Mouse (Mus musculus): ENCODE results near the gene Ltbp1. TPM values are rescaled to one million over a fixed set of nuclear protein-coding genes. Genes with fewer than 3 reads are reported as not detected.

Gene Ltbp1
- polyA plus RNA-seq, 1 experiment from 2014 or later = 7.3 TPM

GRCm38 (mm10) chr17:75292986-75293385, 287.6 kb downstream of the Ltbp1 start:
- WGBS = 90% methylated on average over 3 of the region's 3 CpGs
- ATAC-seq (ENCODE audit: insufficient read depth, low FRiP score, low TSS enrichment) = no peak

GRCm38 (mm10) chr17:75293725-75294124, 288.4 kb downstream of the Ltbp1 start:
- Histone ChIP-seq H3K27me3 (ENCODE audit: control insufficient read depth, insufficient read depth, low read length) (no peaks in the 10 kb centered on the region), H3K4me3 (ENCODE audit: low read depth, low read length) (no peak overlapping the region), H3K9ac (ENCODE audit: low read length) (no peak overlapping the region), H3K4me2 (ENCODE audit: low read depth) (no peak overlapping the region), H3K4me1 (ENCODE audit: control insufficient read depth, insufficient read depth, low read length) (no peaks in the 10 kb centered on the region), H3K36me3 (ENCODE audit: control insufficient read depth, insufficient read depth, low read length) (no peaks in the 10 kb centered on the region), H3K27ac (ENCODE audit: low read depth, low read length) (no peak overlapping the region), H3K9me3 (ENCODE audit: control insufficient read depth, low read length) (no peaks in the 10 kb centered on the region)
- 77% methylated on average over 3 of the region's 3 CpGs for WGBS
- ATAC-seq (ENCODE audit: insufficient read depth, low FRiP score, low TSS enrichment) = no peak
- DNase-seq (ENCODE audit: low spot score) = no peak

More at GRCm38 (mm10) chr17:75292986-75293385, 287.6 kb downstream of the Ltbp1 start:
- H3K4me3 ChIP-seq (ENCODE audit: low read depth, low read length) = no peak overlapping the region
- H3K4me1 ChIP-seq (ENCODE audit: control insufficient read depth, insufficient read depth, low read length) = no peaks in the 10 kb centered on the region
- no peak for DNase-seq (ENCODE audit: low spot score)
- H3K9ac ChIP-seq (ENCODE audit: low read length) = no peak overlapping the region
- no peaks in the 10 kb centered on the region for H3K27me3 ChIP-seq (ENCODE audit: control insufficient read depth, insufficient read depth, low read length)
- H3K9me3 ChIP-seq (ENCODE audit: control insufficient read depth, low read length) = no peaks in the 10 kb centered on the region
- no peak overlapping the region for H3K4me2 ChIP-seq (ENCODE audit: low read depth)
- no peaks in the 10 kb centered on the region for H3K36me3 ChIP-seq (ENCODE audit: control insufficient read depth, insufficient read depth, low read length)
- no peak overlapping the region for H3K27ac ChIP-seq (ENCODE audit: low read depth, low read length)

GRCm38 (mm10) chr17:75300908-75301307, 295.5 kb downstream of the Ltbp1 start:
- ATAC-seq (ENCODE audit: insufficient read depth, low FRiP score, low TSS enrichment) (no peak), DNase-seq (ENCODE audit: low spot score) (no peak)
- no peaks in the 10 kb centered on the region for H3K9me3 ChIP-seq (ENCODE audit: control insufficient read depth, low read length)
- no peaks in the 10 kb centered on the region for H3K27me3 ChIP-seq (ENCODE audit: control insufficient read depth, insufficient read depth, low read length)
- H3K4me2 ChIP-seq (ENCODE audit: low read depth) = no peak overlapping the region
- no peak overlapping the region for H3K9ac ChIP-seq (ENCODE audit: low read length)
- no peak overlapping the region for H3K4me3 ChIP-seq (ENCODE audit: low read depth, low read length)
- H3K4me1 ChIP-seq (ENCODE audit: control insufficient read depth, insufficient read depth, low read length) = no peaks in the 10 kb centered on the region
- H3K36me3 ChIP-seq (ENCODE audit: control insufficient read depth, insufficient read depth, low read length) = no peaks in the 10 kb centered on the region
- H3K27ac ChIP-seq (ENCODE audit: low read depth, low read length) = no peak overlapping the region
- 83% methylated on average over 4 of the region's 4 CpGs for WGBS

GRCm38 (mm10) chr17:75304807-75305420, 299.5 kb downstream of the Ltbp1 start:
- H3K27me3 ChIP-seq (ENCODE audit: control insufficient read depth, insufficient read depth, low read length) = no peaks in the 10 kb centered on the region
- no peak for ATAC-seq (ENCODE audit: insufficient read depth, low FRiP score, low TSS enrichment)
- no peaks in the 10 kb centered on the region for H3K36me3 ChIP-seq (ENCODE audit: control insufficient read depth, insufficient read depth, low read length)
- H3K27ac ChIP-seq (ENCODE audit: low read depth, low read length) = no peak overlapping the region
- no peaks in the 10 kb centered on the region for H3K9me3 ChIP-seq (ENCODE audit: control insufficient read depth, low read length)
- WGBS = 64% methylated on average over 1 of the region's 1 CpGs
- H3K4me2 ChIP-seq (ENCODE audit: low read depth) = no peak overlapping the region
- no peak overlapping the region for H3K9ac ChIP-seq (ENCODE audit: low read length)
- DNase-seq (ENCODE audit: low spot score) = no peak
- H3K4me3 ChIP-seq (ENCODE audit: low read depth, low read length) = no peak overlapping the region
- H3K4me1 ChIP-seq (ENCODE audit: control insufficient read depth, insufficient read depth, low read length) = no peaks in the 10 kb centered on the region

GRCm38 (mm10) chr17:75305714-75306113, 300.3 kb downstream of the Ltbp1 start:
- H3K9me3 ChIP-seq (ENCODE audit: control insufficient read depth, low read length) = no peaks in the 10 kb centered on the region
- no peaks in the 10 kb centered on the region for H3K27me3 ChIP-seq (ENCODE audit: control insufficient read depth, insufficient read depth, low read length)
- WGBS = 93% methylated on average over 1 of the region's 1 CpGs
- ATAC-seq (ENCODE audit: insufficient read depth, low FRiP score, low TSS enrichment) = no peak
- no peak overlapping the region for H3K4me3 ChIP-seq (ENCODE audit: low read depth, low read length)
- no peak overlapping the region for H3K9ac ChIP-seq (ENCODE audit: low read length)
- H3K27ac ChIP-seq (ENCODE audit: low read depth, low read length) = no peak overlapping the region
- DNase-seq (ENCODE audit: low spot score) = no peak
- no peaks in the 10 kb centered on the region for H3K36me3 ChIP-seq (ENCODE audit: control insufficient read depth, insufficient read depth, low read length)
- no peaks in the 10 kb centered on the region for H3K4me1 ChIP-seq (ENCODE audit: control insufficient read depth, insufficient read depth, low read length)
- no peak overlapping the region for H3K4me2 ChIP-seq (ENCODE audit: low read depth)

- Histone ChIP-seq H3K4me3 (ENCODE audit: low read depth, low read length) (no peak overlapping the region), H3K27me3 (ENCODE audit: control insufficient read depth, insufficient read depth, low read length) (no peaks in the 10 kb centered on the region), H3K27ac (ENCODE audit: low read depth, low read length) (no peak overlapping the region), H3K9me3 (ENCODE audit: control insufficient read depth, low read length) (no peaks in the 10 kb centered on the region), H3K4me2 (ENCODE audit: low read depth) (no peak overlapping the region), H3K36me3 (ENCODE audit: control insufficient read depth, insufficient read depth, low read length) (no peaks in the 10 kb centered on the region), H3K4me1 (ENCODE audit: control insufficient read depth, insufficient read depth, low read length) (no peaks in the 10 kb centered on the region), H3K9ac (ENCODE audit: low read length) (no peak overlapping the region)
- no peak for DNase-seq (ENCODE audit: low spot score)
- 52% methylated on average over 18 of the region's 18 CpGs for WGBS
- ATAC-seq (ENCODE audit: insufficient read depth, low FRiP score, low TSS enrichment) = no peak
Measured at GRCm38 (mm10) chr17:75307070-75308011, 302.0 kb downstream of the Ltbp1 start.

GRCm38 (mm10) chr17:75317106-75317505, 311.7 kb downstream of the Ltbp1 start:
- Histone ChIP-seq H3K36me3 (ENCODE audit: control insufficient read depth, insufficient read depth, low read length) (no peaks in the 10 kb centered on the region), H3K9me3 (ENCODE audit: control insufficient read depth, low read length) (no peaks in the 10 kb centered on the region), H3K4me2 (ENCODE audit: low read depth) (no peak overlapping the region), H3K4me1 (ENCODE audit: control insufficient read depth, insufficient read depth, low read length) (no peaks in the 10 kb centered on the region), H3K27ac (ENCODE audit: low read depth, low read length) (no peak overlapping the region), H3K27me3 (ENCODE audit: control insufficient read depth, insufficient read depth, low read length) (no peaks in the 10 kb centered on the region), H3K4me3 (ENCODE audit: low read depth, low read length) (no peak overlapping the region), H3K9ac (ENCODE audit: low read length) (no peak overlapping the region)
- WGBS = 91% methylated on average over 4 of the region's 4 CpGs
- DNase-seq (ENCODE audit: low spot score) (no peak), ATAC-seq (ENCODE audit: insufficient read depth, low FRiP score, low TSS enrichment) (no peak)

GRCm38 (mm10) chr17:75323229-75323628, 317.9 kb downstream of the Ltbp1 start:
- 92% methylated on average over 5 of the region's 5 CpGs for WGBS
- DNase-seq (ENCODE audit: low spot score) (no peak), ATAC-seq (ENCODE audit: insufficient read depth, low FRiP score, low TSS enrichment) (no peak)
- Histone ChIP-seq H3K9ac (ENCODE audit: low read length) (no peak overlapping the region), H3K27me3 (ENCODE audit: control insufficient read depth, insufficient read depth, low read length) (no peaks in the 10 kb centered on the region), H3K4me3 (ENCODE audit: low read depth, low read length) (no peak overlapping the region), H3K4me1 (ENCODE audit: control insufficient read depth, insufficient read depth, low read length) (no peaks in the 10 kb centered on the region), H3K4me2 (ENCODE audit: low read depth) (no peak overlapping the region), H3K27ac (ENCODE audit: low read depth, low read length) (no peak overlapping the region), H3K36me3 (ENCODE audit: control insufficient read depth, insufficient read depth, low read length) (no peaks in the 10 kb centered on the region), H3K9me3 (ENCODE audit: control insufficient read depth, low read length) (no peaks in the 10 kb centered on the region)

- ATAC-seq (ENCODE audit: insufficient read depth, low FRiP score, low TSS enrichment) (no peak), DNase-seq (ENCODE audit: low spot score) (no peak)
- no peaks in the 10 kb centered on the region for H3K9me3 ChIP-seq (ENCODE audit: control insufficient read depth, low read length)
- H3K4me1 ChIP-seq (ENCODE audit: control insufficient read depth, insufficient read depth, low read length) = no peaks in the 10 kb centered on the region
- H3K9ac ChIP-seq (ENCODE audit: low read length) = no peak overlapping the region
- H3K27me3 ChIP-seq (ENCODE audit: control insufficient read depth, insufficient read depth, low read length) = no peaks in the 10 kb centered on the region
- 95% methylated on average over 10 of the region's 10 CpGs for WGBS
- H3K36me3 ChIP-seq (ENCODE audit: control insufficient read depth, insufficient read depth, low read length) = no peaks in the 10 kb centered on the region
- no peak overlapping the region for H3K4me2 ChIP-seq (ENCODE audit: low read depth)
- H3K27ac ChIP-seq (ENCODE audit: low read depth, low read length) = no peak overlapping the region
- no peak overlapping the region for H3K4me3 ChIP-seq (ENCODE audit: low read depth, low read length)
Measured at GRCm38 (mm10) chr17:75323766-75324165, 318.4 kb downstream of the Ltbp1 start.
